Mouse (Mus musculus) lung, adult 2 months (tissue): ENCODE results near the gene Aloxe3.

Experiments used
- CTCF ChIP-seq: fragments of 200-500 bp; IDR thresholded peaks from 2 replicates; pipeline ENCODE4 v1.5.1; 2011; ENCODE audit warnings: mild to moderate bottlenecking, low read length, control low read depth; ENCODE audit not compliant: insufficient read depth
- POLR2A ChIP-seq: fragments of 200-500 bp; IDR thresholded peaks from 2 replicates; pipeline ENCODE4 v1.6.1; 2011; ENCODE audit warnings: low read depth, mild to moderate bottlenecking, control low read depth, low read length, borderline replicate concordance; ENCODE audit errors: extremely low read depth

DNA sequence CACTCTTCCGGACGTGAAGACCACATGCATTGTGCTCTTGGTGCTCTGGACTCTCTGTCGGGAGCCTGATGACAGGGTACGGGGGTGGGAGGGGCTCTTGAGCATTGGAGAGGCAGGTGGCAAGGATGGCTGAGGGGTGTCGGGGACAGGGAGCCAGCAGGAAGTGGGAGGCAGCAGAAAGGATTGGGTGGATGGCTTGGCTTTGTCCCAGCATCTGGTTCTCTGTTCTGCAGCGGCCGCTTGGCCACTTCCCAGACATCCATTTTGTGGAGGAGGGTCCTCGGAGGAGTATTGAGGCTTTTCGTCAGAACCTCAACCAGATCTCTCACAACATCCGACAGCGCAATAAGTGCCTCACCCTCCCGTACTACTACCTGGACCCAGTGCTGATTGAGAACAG, 43.6 kb downstream of the Aloxe3 start:
- TF ChIP-seq CTCF, result no peak
- no peak for TF ChIP-seq POLR2A
